Mouse (Mus musculus) megakaryocyte, embryonic 14.5 days (primary cell): ENCODE data around the gene Crtc1.

Source experiments
- FLI1 ChIP-seq: IDR thresholded peaks from 2 replicates; pipeline ENCODE4 v1.6.1; 2012; ENCODE audit warnings: low read length, inconsistent platforms, mixed read lengths
- GATA1 ChIP-seq: IDR thresholded peaks from 3 replicates; pipeline ENCODE4 v1.6.1; 2012; ENCODE audit warnings: mixed read lengths, low read length, inconsistent platforms, borderline replicate concordance

DNA sequence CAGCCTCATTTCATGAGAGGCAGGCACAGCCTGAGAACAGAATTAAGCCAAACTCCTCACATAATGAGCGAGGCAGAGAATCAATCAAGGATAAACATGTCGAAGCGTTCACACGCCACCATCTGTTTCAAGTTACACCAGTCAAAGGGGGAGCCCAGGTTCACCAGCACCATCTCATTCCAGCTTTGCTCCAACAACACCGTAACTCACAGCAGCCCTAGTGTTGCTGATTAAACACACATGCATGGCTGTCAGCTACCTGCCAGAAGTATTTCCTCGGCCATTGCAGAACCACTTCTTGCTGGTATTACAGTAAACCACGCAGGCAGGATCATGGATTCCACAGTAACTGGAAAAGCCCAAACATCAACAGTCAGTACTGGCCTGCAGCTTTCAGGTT, 96.3 kb downstream of the Crtc1 start:
- TF ChIP-seq GATA1: no peak
- no peak for TF ChIP-seq FLI1
